Mouse (Mus musculus): ENCODE data around the gene 2010003K11Rik.

DNA sequence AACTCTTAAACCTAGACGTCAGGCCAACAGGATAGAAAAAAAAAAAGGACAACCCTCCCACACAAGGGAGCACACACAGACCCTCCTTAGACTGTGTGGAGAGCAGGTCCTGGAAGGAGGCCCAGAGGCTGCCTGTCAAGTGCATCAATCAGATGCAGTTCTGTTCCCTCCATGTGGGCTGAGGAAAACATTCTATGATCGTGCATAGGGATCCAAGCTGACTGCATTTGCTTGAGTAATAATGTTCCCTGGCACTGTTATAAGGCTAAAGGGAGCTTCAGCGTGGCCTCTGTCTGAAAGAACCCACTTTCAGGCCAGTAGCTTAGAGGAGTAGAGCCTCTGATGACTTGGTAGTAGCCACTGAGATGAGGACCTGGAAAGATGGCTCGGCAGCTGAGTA lies 45.9 kb downstream of the 2010003K11Rik start:
- TF ChIP-seq GATA1 (IDR thresholded peaks at IDR 0.05; ENCODE audit: borderline replicate concordance, low read length): no peak
- TF ChIP-seq FLI1 (IDR thresholded peaks at IDR 0.05; ENCODE audit: low read length): no peak

Data from megakaryocyte, embryonic 14.5 days (primary cell).